ENCODE assay signal across 17 mouse cellular contexts in the genomic region with DNA sequence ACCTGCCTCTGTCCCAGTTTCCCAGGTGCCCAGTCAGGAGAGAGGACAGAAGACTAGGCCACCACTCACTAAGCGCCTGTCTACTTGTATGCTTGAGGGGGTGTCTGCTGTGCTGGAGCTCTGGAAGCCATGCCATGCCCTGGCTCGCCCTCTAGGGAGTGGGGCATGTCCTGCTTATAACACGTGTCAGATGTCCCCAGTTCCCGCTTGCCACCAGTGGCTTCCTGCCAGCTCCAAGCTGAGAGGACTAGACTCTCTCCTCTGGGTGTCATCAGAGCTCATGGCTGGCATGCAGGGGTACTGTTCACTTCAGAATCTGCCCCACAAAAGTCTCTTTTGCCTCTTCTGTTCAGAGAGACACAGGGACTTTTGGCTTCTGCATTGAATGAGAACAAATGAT. TPM values are rescaled to one million over a fixed set of nuclear protein-coding genes. Genes with fewer than 3 reads are reported as not detected.
DNase-seq lines count a peak whose midpoint lies in the region; ATAC-seq lines count a peak whose summit lies in the region.
"Had no signal": no experiment of that assay in that cellular context is flagged by ENCODE, and none has a peak within 500 bp of the region (broad histone marks: within the 10 kb centered on the region; RNA-seq: fewer than 3 reads in every experiment).

No protein-coding gene starts in this region.

- H3K27me3 ChIP-seq in heart, embryonic 12.5 days (replicated peaks): peaks cover 5% of the 10 kb centered on the region; the same call in 1 of the 2 replicates

- H3K36me3 ChIP-seq in heart, embryonic 12.5 days: no peaks in the 10 kb centered on the region

- DNase-seq in cerebellum, adult 18-20 months: peak; percentile 32 to 43
- no peak for DNase-seq in cerebellum, adult 11 months
- DNase-seq in heart, adult 11 months: peak; percentile 97
- peak; percentile 20 for DNase-seq in lung, postnatal 10 days
- DNase-seq in lung, postnatal 4 days: no peak
- peak; percentile 71 for DNase-seq in heart, postnatal 4 days
- no peak for DNase-seq in lung, postnatal 14 days
- DNase-seq: kidney, adult 8-10 months; layer of hippocampus, postnatal 36 days; spleen, adult 18-20 months had no signal

- no peak overlapping the region for H3K4me3 ChIP-seq in heart, embryonic 12.5 days
- H3K4me3 ChIP-seq: embryonic facial prominence, embryonic 10.5 days had no signal

- 72% methylated on average over 4 of the region's 4 CpGs for WGBS in heart, embryonic 12.5 days

- H3K27ac ChIP-seq in heart, embryonic 12.5 days (ENCODE audit: poor library complexity, severe bottlenecking): no peak overlapping the region
- H3K27ac ChIP-seq: embryonic facial prominence, embryonic 10.5 days; liver, embryonic 14.5 days had no signal

- H3K9ac ChIP-seq in heart, embryonic 12.5 days: no peak overlapping the region
- H3K9ac ChIP-seq: liver, embryonic 14.5 days had no signal

- no peak overlapping the region for H3K4me2 ChIP-seq in heart, embryonic 12.5 days

- H3K9me3 ChIP-seq in heart, embryonic 12.5 days (replicated peaks): no peaks in the 10 kb centered on the region
- H3K9me3 ChIP-seq: embryonic facial prominence, embryonic 10.5 days had no signal

- ATAC-seq in heart, embryonic 12.5 days (ENCODE audit: insufficient number of reproducible peaks, low FRiP score): no peak
- ATAC-seq: forebrain, embryonic 14.5 days; inflammation-experienced regulatory T-cells, adult 6 months; midbrain, embryonic 16.5 days had no signal

- no peaks in the 10 kb centered on the region for H3K4me1 ChIP-seq in heart, embryonic 12.5 days (replicated peaks)

RNA-seq across cellular contexts. Expression of a gene that starts 55.0 kb away (rescaled TPM):
- polyA plus RNA-seq in heart, embryonic 12.5 days (2016; fragmentation: Nextera tagmentation; extraction: Ambion mirVana): 3.7 and 3.8 TPM in 2 replicates
- total RNA-seq in heart, postnatal 4 days (2021): 1 to 10 TPM; 6.5 TPM
- total RNA-seq: MEL had no signal

Comparison
In these comparisons a context has a peak if more than half of its experiments do, and no peak if none do; other contexts are left out.
1. DNase-seq: peak in cerebellum, adult 18-20 months (2 of 2), heart, adult 11 months (single experiment), lung, postnatal 10 days (single experiment) and heart, postnatal 4 days (single experiment); none in cerebellum, adult 11 months (single experiment), lung, postnatal 4 days (0 of 2) and lung, postnatal 14 days (single experiment).